Mouse (Mus musculus) adrenal gland, postnatal 14 days (tissue): ENCODE data around the gene Sorcs2. TPM values are rescaled to one million over a fixed set of nuclear protein-coding genes. Genes with fewer than 3 reads are reported as not detected.
A peak's percentile ranks its signal among the peaks of the same experiment; 100 is the strongest.

Experiments
- DNase-seq: peaks from one replicate; pipeline ENCODE4 v3.0.0; 2021; ENCODE audit warnings: mixed read lengths
- microRNA-seq, 2 experiments: library from miRNA; unstranded; fragments of <30 nt; microRNA quantifications; one replicate each; pipeline ENCODE4 v1.2.0; 2021
- total RNA-seq: library from RNA; stranded (reverse); gene quantifications from 2 replicates; pipeline ENCODE4 v1.2.3, GENCODE M21; 2021

Sorcs2 gene
- total RNA-seq, 1 experiment from 2014 or later, result 10.3 TPM

- DNase-seq, result no peak
Measured at GRCm38 (mm10) chr5:35985611-35986010, 412.3 kb downstream of the Sorcs2 start.

- peak; percentile 89 for DNase-seq
Measured at GRCm38 (mm10) chr5:35981976-35982375, 416.0 kb downstream of the Sorcs2 start.

GRCm38 (mm10) chr5:35981341-35981740 is 416.6 kb downstream of the Sorcs2 start:
- DNase-seq, result no peak

GRCm38 (mm10) chr5:35980542-35980941 is 417.4 kb downstream of the Sorcs2 start:
- DNase-seq, result no peak

- DNase-seq, result peak; percentile 89
Measured at GRCm38 (mm10) chr5:35975681-35976080, 422.3 kb downstream of the Sorcs2 start.

GRCm38 (mm10) chr5:35974265-35974664 is 423.7 kb downstream of the Sorcs2 start:
- no peak for DNase-seq

- DNase-seq, result peak; percentile 89
Measured at GRCm38 (mm10) chr5:35973800-35974199, 424.1 kb downstream of the Sorcs2 start.

- DNase-seq, result no peak
Measured at GRCm38 (mm10) chr5:35972739-35973138, 425.2 kb downstream of the Sorcs2 start.

- peak; percentile 86 for DNase-seq
Measured at GRCm38 (mm10) chr5:35971841-35972578, 425.9 kb downstream of the Sorcs2 start.

- no peak for DNase-seq
Measured at GRCm38 (mm10) chr5:35970380-35971105, 427.4 kb downstream of the Sorcs2 start.

- DNase-seq, result no peak
Measured at GRCm38 (mm10) chr5:35969857-35970256, 428.1 kb downstream of the Sorcs2 start.

Small RNA genes lying within 50 kb of the gene (microRNA-seq; reads per million reads assigned to microRNA genes)
- gene Mir7689, result 6.9 to 10.2 reads per million in 2 experiments

Other genes starting within 250 kb of the Sorcs2 start
- gene Psapl1, start 194.1 kb downstream of the Sorcs2 start, total RNA-seq, result not detected in 2 replicates
- gene Grpel1, start 66.9 kb upstream of the Sorcs2 start, total RNA-seq, result 93.6 and 94.2 TPM in 2 replicates
- 36.4 and 37.6 TPM in 2 replicates for gene Tada2b, start 86.1 kb upstream of the Sorcs2 start, total RNA-seq
- gene Ccdc96, start 86.4 kb upstream of the Sorcs2 start, total RNA-seq, result 0.49 and 0.52 TPM in 2 replicates
- gene Tbc1d14, start 195.1 kb upstream of the Sorcs2 start, total RNA-seq, result 31.9 and 32.4 TPM in 2 replicates